ENCODE assay signal across 15 mouse cellular contexts in genomic region chr10:121379387-121379786, GRCm38 (mm10). TPM values are rescaled to one million over a fixed set of nuclear protein-coding genes. Genes with fewer than 3 reads are reported as not detected.
DNase-seq lines count a peak whose midpoint lies in the region; ATAC-seq and TF ChIP-seq lines count a peak whose summit lies in the region.
"Had no signal": no experiment of that assay in that cellular context is flagged by ENCODE, and none has a peak within 500 bp of the region (broad histone marks: within the 10 kb centered on the region; RNA-seq: fewer than 3 reads in every experiment).

No protein-coding gene starts in this region.

- ATAC-seq in forebrain, postnatal 0 days = no peak
- ATAC-seq in liver, embryonic 12.5 days = no peak
- ATAC-seq: inflammation-experienced regulatory T-cells, adult 6 months had no signal

- DNase-seq in forebrain, postnatal 0 days = no peak
- DNase-seq in forebrain, embryonic 10.5 days (ENCODE audit: extremely low spot score, low spot score) = no peak
- no peak for DNase-seq in liver, adult 2 months (ENCODE audit: extremely low read depth, low read depth, low spot score)
- peak; percentile 46 to 56 for DNase-seq in B cell, adult 2 months
- DNase-seq in brain, embryonic 14.5 days (ENCODE audit: low read depth) = no peak
- no peak for DNase-seq in yolk sac, embryonic 10.5 days (ENCODE audit: low spot score)
- DNase-seq in urinary bladder, postnatal 4 days (ENCODE audit: low spot score in 2 of 2) = no peak
- DNase-seq: adrenal gland, adult 8-10 months; kidney, postnatal 14 days; left cerebral cortex, postnatal 4 days; midbrain, embryonic 14.5 days had no signal

- H3K36me3 ChIP-seq in forebrain, postnatal 0 days (ENCODE audit: insufficient read depth) = peaks cover 92% of the 10 kb centered on the region
- peaks cover 98% of the 10 kb centered on the region for H3K36me3 ChIP-seq in forebrain, embryonic 10.5 days (replicated peaks)
- peaks cover 68% of the 10 kb centered on the region for H3K36me3 ChIP-seq in liver, adult 2 months (ENCODE audit: control insufficient read depth, insufficient read depth, low read length)
- H3K36me3 ChIP-seq in liver, embryonic 12.5 days = peaks cover 89% of the 10 kb centered on the region

- no peaks in the 10 kb centered on the region for H3K9me3 ChIP-seq in forebrain, postnatal 0 days (ENCODE audit: low read length)
- no peaks in the 10 kb centered on the region for H3K9me3 ChIP-seq in forebrain, embryonic 10.5 days
- H3K9me3 ChIP-seq in liver, embryonic 12.5 days (replicated peaks) = no peaks in the 10 kb centered on the region
- H3K9me3 ChIP-seq: embryonic facial prominence, embryonic 12.5 days; heart, embryonic 13.5 days had no signal

- H3K4me3 ChIP-seq in forebrain, postnatal 0 days (ENCODE audit: low read depth, low read length) = no peak overlapping the region
- no peak overlapping the region for H3K4me3 ChIP-seq in forebrain, embryonic 10.5 days
- H3K4me3 ChIP-seq in liver, adult 2 months (ENCODE audit: insufficient read depth, low read depth, low read length) = no peak overlapping the region
- H3K4me3 ChIP-seq in liver, embryonic 12.5 days = no peak overlapping the region
- H3K4me3 ChIP-seq: embryonic facial prominence, embryonic 12.5 days; heart, embryonic 13.5 days had no signal

- H3K27me3 ChIP-seq in forebrain, postnatal 0 days (ENCODE audit: insufficient read depth, low read length) = no peaks in the 10 kb centered on the region
- H3K27me3 ChIP-seq in forebrain, embryonic 10.5 days (ENCODE audit: poor library complexity, severe bottlenecking) = no peaks in the 10 kb centered on the region
- no peaks in the 10 kb centered on the region for H3K27me3 ChIP-seq in liver, adult 2 months (ENCODE audit: control insufficient read depth, insufficient read depth, low read length)
- H3K27me3 ChIP-seq in liver, embryonic 12.5 days (replicated peaks) = no peaks in the 10 kb centered on the region
- H3K27me3 ChIP-seq: embryonic facial prominence, embryonic 12.5 days; heart, embryonic 13.5 days had no signal

- 98% methylated on average over 3 of the region's 3 CpGs for WGBS in forebrain, postnatal 0 days
- WGBS in forebrain, embryonic 10.5 days = 98% methylated on average over 3 of the region's 3 CpGs
- 100% methylated on average over 3 of the region's 3 CpGs for WGBS in liver, adult 2 months
- 95% methylated on average over 3 of the region's 3 CpGs for WGBS in liver, embryonic 12.5 days (ENCODE audit: insufficient replicate concordance)

- no peak overlapping the region for H3K9ac ChIP-seq in forebrain, postnatal 0 days
- H3K9ac ChIP-seq in liver, adult 2 months (ENCODE audit: low read depth, low read length) = no peak overlapping the region
- H3K9ac ChIP-seq in liver, embryonic 12.5 days = no peak overlapping the region
- H3K9ac ChIP-seq: embryonic facial prominence, embryonic 12.5 days; heart, embryonic 13.5 days had no signal

- no peaks in the 10 kb centered on the region for H3K4me1 ChIP-seq in forebrain, postnatal 0 days (ENCODE audit: insufficient read depth)
- 0 out of 2 replicates have a peak, but pooled peaks cover 4% of the 10 kb centered on the region for H3K4me1 ChIP-seq in forebrain, embryonic 10.5 days
- no peaks in the 10 kb centered on the region for H3K4me1 ChIP-seq in liver, adult 2 months (ENCODE audit: control insufficient read depth, insufficient read depth, low read length)
- H3K4me1 ChIP-seq in liver, embryonic 12.5 days = peaks cover 21% of the 10 kb centered on the region
- H3K4me1 ChIP-seq: embryonic facial prominence, embryonic 12.5 days had no signal

- H3K79me2 ChIP-seq in liver, adult 2 months (ENCODE audit: control insufficient read depth, insufficient read depth, low read length) = no peaks in the 10 kb centered on the region

- no peak for TF ChIP-seq POLR2A in liver, adult 2 months (IDR thresholded peaks at IDR 0.05; ENCODE audit: extremely low read depth, insufficient read depth, low read length)
- TF ChIP-seq POLR2A in brain, embryonic 14.5 days (IDR thresholded peaks at IDR 0.05; ENCODE audit: borderline replicate concordance, extremely low read depth, insufficient read depth, insufficient read length, poor library complexity, severe bottlenecking) = no peak

- peak; percentile 36; the same call in 1 of the 2 replicates for TF ChIP-seq CTCF in forebrain, postnatal 0 days (IDR thresholded peaks at IDR 0.05; ENCODE audit: low read depth)
- TF ChIP-seq CTCF in liver, adult 2 months (IDR thresholded peaks at IDR 0.05; ENCODE audit: low read depth, low read length) = peak; percentile 53; the same call in 1 of the 2 replicates
- peak; percentile 35; the same call in 1 of the 2 replicates for TF ChIP-seq CTCF in brain, embryonic 14.5 days (IDR thresholded peaks at IDR 0.05; ENCODE audit: borderline replicate concordance, extremely low read depth, insufficient read depth, insufficient read length)

- no peak overlapping the region for H3K27ac ChIP-seq in forebrain, postnatal 0 days (ENCODE audit: low read depth, low read length)
- H3K27ac ChIP-seq in forebrain, embryonic 10.5 days = no peak overlapping the region
- H3K27ac ChIP-seq in liver, adult 2 months (replicated peaks; ENCODE audit: insufficient read depth, low read depth, low read length) = no peak overlapping the region
- H3K27ac ChIP-seq in liver, embryonic 12.5 days = no peak overlapping the region
- H3K27ac ChIP-seq: embryonic facial prominence, embryonic 12.5 days; heart, embryonic 13.5 days had no signal

- H3K4me2 ChIP-seq in forebrain, postnatal 0 days (ENCODE audit: low read depth) = no peak overlapping the region
- H3K4me2 ChIP-seq in liver, embryonic 12.5 days = no peak overlapping the region
- H3K4me2 ChIP-seq: embryonic facial prominence, embryonic 12.5 days; heart, embryonic 13.5 days had no signal

RNA-seq across cellular contexts. Expression of gene Gns, which starts 14.5 kb away (rescaled TPM):
- total RNA-seq in forebrain, postnatal 0 days (2014; rRNA removed) = 44.7 and 67.8 TPM in 2 replicates
- polyA plus RNA-seq in forebrain, postnatal 0 days (2015; fragmentation: Nextera tagmentation; extraction: Ambion mirVana) = 31.4 and 40.4 TPM in 2 replicates
- 34.9 and 37.6 TPM in 2 replicates for polyA plus RNA-seq in forebrain, embryonic 10.5 days (2016; fragmentation: Nextera tagmentation; extraction: Ambion mirVana)
- 84.0 and 102 TPM in 2 replicates for total RNA-seq in liver, adult 2 months (2014; rRNA removed)
- polyA plus RNA-seq in liver, adult 2 months (2012; rRNA removed) = 65.7 and 78.4 TPM in 2 replicates
- polyA plus RNA-seq in liver, embryonic 12.5 days (2016; fragmentation: Nextera tagmentation; extraction: Ambion mirVana) = 20.0 and 20.3 TPM in 2 replicates
- polyA plus RNA-seq in brain, embryonic 14.5 days (2012; rRNA removed) = 23.7 and 42.6 TPM in 2 replicates

RNA-seq across cellular contexts. Expression of gene Tbc1d30, which starts 28.3 kb away (rescaled TPM):
- 34.7 and 36.0 TPM in 2 replicates for total RNA-seq in forebrain, postnatal 0 days (2014; rRNA removed)
- polyA plus RNA-seq in forebrain, postnatal 0 days (2015; fragmentation: Nextera tagmentation; extraction: Ambion mirVana) = 5.6 and 7.5 TPM in 2 replicates
- polyA plus RNA-seq in forebrain, embryonic 10.5 days (2016; fragmentation: Nextera tagmentation; extraction: Ambion mirVana) = 1.5 and 1.6 TPM in 2 replicates
- 8.4 and 10.7 TPM in 2 replicates for total RNA-seq in liver, adult 2 months (2014; rRNA removed)
- polyA plus RNA-seq in liver, adult 2 months (2012; rRNA removed) = 0.81 and 2.6 TPM in 2 replicates
- 0.11 and 0.30 TPM in 2 replicates for polyA plus RNA-seq in liver, embryonic 12.5 days (2016; fragmentation: Nextera tagmentation; extraction: Ambion mirVana)
- 13.9 and 25.1 TPM in 2 replicates for polyA plus RNA-seq in brain, embryonic 14.5 days (2012; rRNA removed)

Comparison
In these comparisons a context has a peak if more than half of its experiments do, and no peak if none do; other contexts are left out.
1. DNase-seq: peak in B cell, adult 2 months (2 of 2); none in forebrain, postnatal 0 days (single experiment), forebrain, embryonic 10.5 days (single experiment), liver, adult 2 months (single experiment), brain, embryonic 14.5 days (single experiment), yolk sac, embryonic 10.5 days (single experiment) and urinary bladder, postnatal 4 days (0 of 2).
2. Peak in every context shown above with its lines, with median percentiles within 50 percentile points of each other: CTCF ChIP-seq.